Mouse (Mus musculus) c-Kit-negative CD71-positive TER-119-positive erythroid progenitor cells, embryonic 14.5 days (primary cell): ENCODE measurements around the gene 1700012B09Rik.

ENCODE experiments used
- DNase-seq: peaks from one replicate; pipeline ENCODE4 v3.0.0-alpha.2; 2013; ENCODE audit warnings: low read depth, low spot score

Gene 1700012B09Rik

DNA sequence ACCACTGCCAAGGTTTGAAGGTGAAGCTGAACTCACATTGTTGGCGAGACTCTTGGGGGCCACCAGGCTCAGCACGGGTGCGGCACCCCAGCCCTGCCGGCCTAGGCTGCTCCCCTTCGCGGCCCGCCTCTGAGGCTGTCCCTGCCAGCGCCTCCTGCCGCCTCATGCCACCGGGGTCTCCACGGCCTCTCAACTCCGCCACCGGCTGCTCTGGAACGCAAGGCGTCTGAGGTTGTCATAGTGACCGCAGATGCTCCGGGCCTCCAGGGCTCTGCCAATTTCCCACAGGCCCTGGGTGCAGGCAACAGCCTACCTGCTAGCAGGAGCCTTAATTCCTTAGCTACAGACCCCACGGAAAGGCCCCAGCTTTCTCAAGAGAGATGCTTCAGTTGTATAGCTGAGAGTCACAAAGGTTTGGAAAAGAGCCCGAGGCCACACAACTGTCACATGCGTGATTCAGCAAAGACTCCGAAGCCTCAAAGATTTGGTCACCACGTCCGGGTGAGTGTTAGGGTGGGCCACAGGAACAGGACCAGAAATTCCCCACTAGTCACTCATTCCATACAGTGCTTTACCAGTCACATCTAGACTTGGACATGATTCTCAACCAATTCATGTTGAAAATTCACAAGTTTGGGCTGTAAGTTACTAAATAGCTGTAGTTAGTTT, at the start of gene 1700012B09Rik:
Gene 1700012B09Rik (minus strand): TSS at position 228 of the 669 bp plus-strand sequence.
- DNase-seq, result no peak

- DNase-seq, result no peak
These were observed 39.3 kb upstream of the 1700012B09Rik start for GRCm38 (mm10) chr9:14810111-14810510.

DNA sequence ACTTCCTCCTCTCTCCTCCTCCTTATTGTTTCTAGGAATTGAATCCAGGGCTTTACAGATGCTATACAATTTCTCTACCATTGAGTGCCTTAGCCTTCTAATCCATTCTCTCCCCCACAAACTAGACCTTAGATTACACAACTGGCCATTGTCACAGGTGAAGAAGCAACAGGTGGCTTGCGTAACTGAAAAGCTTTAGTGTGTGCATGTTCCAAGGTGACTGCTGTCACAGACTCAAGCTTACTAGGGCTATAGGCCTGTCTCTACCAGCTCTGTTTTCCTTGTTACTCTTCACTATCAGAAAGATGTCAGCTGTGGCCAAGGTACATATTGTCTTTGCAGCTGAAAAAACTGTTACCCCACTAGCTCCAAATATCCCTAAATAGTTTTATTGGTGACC, 36.0 kb upstream of the 1700012B09Rik start:
- no peak for DNase-seq

GRCm38 (mm10) chr9:14805714-14806113, 34.9 kb upstream of the 1700012B09Rik start:
- DNase-seq, result no peak

- DNase-seq, result no peak
These were observed 16.5 kb upstream of the 1700012B09Rik start for GRCm38 (mm10) chr9:14787356-14787755.

- peak; percentile 97 for DNase-seq
These were observed 13.5 kb upstream of the 1700012B09Rik start, which contains the start of the genes Mre11a and Ankrd49 for GRCm38 (mm10) chr9:14784039-14785002. Gene Mre11a, plus strand, starts transcription at chr9:14784654. Gene Ankrd49, minus strand, starts transcription at chr9:14784856.

DNA sequence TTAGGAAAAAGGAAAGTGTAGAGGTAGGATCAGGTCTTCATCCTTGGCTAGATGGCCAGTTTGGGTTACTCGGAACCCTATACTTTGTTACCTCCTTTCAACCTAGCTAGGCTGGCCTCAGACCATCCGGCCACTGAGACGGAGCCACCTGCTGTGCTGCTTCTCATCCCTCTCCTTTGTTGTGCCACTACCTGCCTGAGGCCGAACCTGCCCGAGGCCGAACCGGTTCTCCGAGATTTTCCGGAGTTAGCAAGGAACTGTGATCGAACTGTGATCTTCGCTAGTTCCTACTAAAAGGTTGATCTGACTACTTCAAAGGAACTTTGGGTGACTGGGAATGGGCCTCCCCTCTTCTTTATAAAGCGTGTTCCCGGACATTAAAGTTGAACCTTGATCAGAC, 7.5 kb upstream of the 1700012B09Rik start:
- DNase-seq, result no peak

- DNase-seq, result no peak
These were observed 3.0 kb upstream of the 1700012B09Rik start for GRCm38 (mm10) chr9:14773813-14774212.

- no peak for DNase-seq
These were observed 1.2 kb upstream of the 1700012B09Rik start for GRCm38 (mm10) chr9:14772074-14772473.

GRCm38 (mm10) chr9:14769811-14770210, 1.0 kb downstream of the 1700012B09Rik start:
- no peak for DNase-seq

GRCm38 (mm10) chr9:14764765-14765164, 6.1 kb downstream of the 1700012B09Rik start:
- no peak for DNase-seq

GRCm38 (mm10) chr9:14759261-14759660, 11.6 kb downstream of the 1700012B09Rik start:
- no peak for DNase-seq

DNA sequence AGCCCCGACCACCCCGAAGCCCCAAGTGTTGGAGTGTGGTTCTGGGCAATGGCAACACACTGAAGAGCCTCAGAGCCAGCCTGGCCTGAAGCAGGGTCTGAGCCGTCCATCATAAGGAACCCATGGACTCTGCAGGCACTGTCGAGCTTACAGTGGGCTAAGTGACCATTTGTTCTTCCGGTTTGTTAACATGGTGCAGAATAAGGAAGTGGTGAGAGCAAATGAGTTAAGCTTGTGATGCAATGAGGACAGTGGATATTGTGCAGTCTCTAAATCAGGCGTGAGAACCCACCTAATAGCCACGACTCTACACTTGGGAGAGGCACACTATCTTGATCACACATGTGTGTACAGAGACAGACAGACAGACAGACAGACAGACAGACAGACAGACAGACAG, 12.2 kb downstream of the 1700012B09Rik start:
- no peak for DNase-seq

DNA sequence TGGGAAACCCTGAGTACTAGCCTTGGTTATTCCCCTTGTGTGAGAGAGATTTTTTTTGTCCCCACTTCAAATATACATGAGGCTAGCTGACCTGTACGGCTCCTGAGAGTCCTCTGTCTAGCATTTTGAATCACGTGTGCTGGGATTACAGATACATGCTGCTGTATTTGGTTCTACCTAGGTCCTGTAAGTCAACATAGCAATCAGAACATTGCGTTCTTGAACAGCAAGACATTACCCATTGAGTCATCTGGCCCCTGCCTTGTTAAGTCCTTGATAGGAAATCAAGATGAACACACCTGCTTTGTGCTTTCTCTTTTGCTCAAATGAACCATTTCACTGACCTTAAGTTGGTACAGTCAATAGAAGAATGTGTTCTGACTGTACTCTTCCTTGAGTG, 16.4 kb downstream of the 1700012B09Rik start:
- DNase-seq, result no peak

GRCm38 (mm10) chr9:14753947-14754346, 16.9 kb downstream of the 1700012B09Rik start:
- DNase-seq, result no peak

- DNase-seq, result no peak
These were observed 18.8 kb downstream of the 1700012B09Rik start, which contains the start of gene Fut4 for GRCm38 (mm10) chr9:14752001-14752522. Gene Fut4, minus strand, starts transcription at chr9:14752393.

DNA sequence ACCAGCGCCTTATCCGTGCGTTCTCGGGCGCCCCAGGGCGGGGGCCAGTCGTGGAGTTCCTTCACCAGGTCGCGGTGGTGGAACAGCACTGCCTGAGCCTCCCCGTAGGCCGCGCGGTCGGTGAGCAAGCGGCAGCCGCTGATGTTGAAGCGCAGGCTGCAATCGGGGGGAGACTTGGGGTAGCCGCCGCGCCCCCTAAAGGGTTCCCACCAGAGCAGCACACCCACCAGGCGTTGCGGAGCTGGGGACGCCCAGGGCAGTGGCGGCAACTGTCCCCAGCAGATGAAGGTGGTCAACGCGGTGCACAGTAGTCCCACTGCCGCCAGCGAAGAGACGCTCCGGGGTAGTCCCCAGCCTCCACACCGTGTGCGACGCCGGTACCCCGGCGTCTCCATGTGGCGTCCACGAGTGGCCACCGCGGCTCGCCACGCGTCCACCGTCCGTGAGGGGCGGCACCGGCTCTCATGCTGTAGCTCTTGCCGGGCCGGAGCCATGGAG, 19.3 kb downstream of the 1700012B09Rik start:
- no peak for DNase-seq

- no peak for DNase-seq
These were observed 19.8 kb downstream of the 1700012B09Rik start for GRCm38 (mm10) chr9:14750901-14751502.

- DNase-seq, result no peak
These were observed 30.5 kb downstream of the 1700012B09Rik start, which contains the start of gene Piwil4 for GRCm38 (mm10) chr9:14740151-14740924. Gene Piwil4, minus strand, starts transcription at chr9:14740733.

- DNase-seq, result no peak
These were observed 31.2 kb downstream of the 1700012B09Rik start for GRCm38 (mm10) chr9:14739498-14740150.
